Mouse (Mus musculus) limb, embryonic 11.5 days (tissue): ENCODE data around the gene Mef2c. TPM values are rescaled to one million over a fixed set of nuclear protein-coding genes. Genes with fewer than 3 reads are reported as not detected.

Experiments used
- ATAC-seq: fragments of 200-750 bp; cut with Nextera tagmentation; 2 replicates; pipeline ENCODE4 v1.8.0; 2017; ENCODE audit warnings: low read depth; ENCODE audit not compliant: insufficient number of reproducible peaks, low FRiP score, low TSS enrichment
- DNase-seq: peaks from one replicate; pipeline ENCODE4 v3.0.0-alpha.2; 2015; ENCODE audit warnings: low spot score
- H3K27ac ChIP-seq: fragments of 300-500 bp; sonication (generic); replicated peaks from 2 replicates; pipeline ENCODE4 v1.5.1; 2014; ENCODE audit warnings: low read depth, mild to moderate bottlenecking, low read length
- H3K27me3 ChIP-seq: fragments of 300-500 bp; sonication (generic); 2 replicates; pipeline ENCODE4 v1.6.1; 2014; ENCODE audit warnings: mild to moderate bottlenecking, low read length, mixed read lengths; ENCODE audit not compliant: control insufficient read depth, insufficient read depth
- H3K36me3 ChIP-seq: fragments of 300-500 bp; sonication (generic); 2 replicates; pipeline ENCODE4 v1.6.1; 2014; ENCODE audit warnings: mild to moderate bottlenecking, low read length, moderate library complexity, mixed read lengths; ENCODE audit not compliant: control insufficient read depth, insufficient read depth
- H3K4me1 ChIP-seq: fragments of 300-500 bp; sonication (generic); 2 replicates; pipeline ENCODE4 v1.6.1; 2014; ENCODE audit warnings: low read length, mixed read lengths; ENCODE audit not compliant: control insufficient read depth, insufficient read depth
- H3K4me2 ChIP-seq: fragments of 300-500 bp; sonication (generic); 2 replicates; pipeline ENCODE4 v1.6.1; 2014; ENCODE audit warnings: low read depth, mild to moderate bottlenecking, moderate library complexity; ENCODE audit not compliant: severe bottlenecking
- H3K4me3 ChIP-seq: fragments of 300-500 bp; sonication (generic); 2 replicates; pipeline ENCODE4 v1.5.1; 2014; ENCODE audit warnings: low read depth, low read length
- H3K9ac ChIP-seq: fragments of 300-500 bp; sonication (generic); 2 replicates; pipeline ENCODE4 v1.6.1; 2014; ENCODE audit warnings: mild to moderate bottlenecking, low read length
- H3K9me3 ChIP-seq: fragments of 300-500 bp; sonication (generic); 2 replicates; pipeline ENCODE4 v1.6.1; 2016; ENCODE audit warnings: low read length; ENCODE audit not compliant: control insufficient read depth
- WGBS: fragments of 180-500 bp; shearing (Covaris S2); extraction: QIAGEN DNeasy Blood & Tissue Kit; methylation state at CpG from one replicate; pipeline ENCODE4 v1.1.7; 2014; 5-methylcytosine and 5-hydroxymethylcytosine counted together
- polyA plus RNA-seq: library from polyadenylated mRNA; unstranded; fragments of >200 nt; fragmentation: Nextera tagmentation; extraction: Ambion mirVana; gene quantifications from 2 replicates; pipeline ENCODE4 v1.2.1, GENCODE M21; 2014

Gene Mef2c
- polyA plus RNA-seq, 1 experiment from 2014 or later = 27.8 TPM

DNA sequence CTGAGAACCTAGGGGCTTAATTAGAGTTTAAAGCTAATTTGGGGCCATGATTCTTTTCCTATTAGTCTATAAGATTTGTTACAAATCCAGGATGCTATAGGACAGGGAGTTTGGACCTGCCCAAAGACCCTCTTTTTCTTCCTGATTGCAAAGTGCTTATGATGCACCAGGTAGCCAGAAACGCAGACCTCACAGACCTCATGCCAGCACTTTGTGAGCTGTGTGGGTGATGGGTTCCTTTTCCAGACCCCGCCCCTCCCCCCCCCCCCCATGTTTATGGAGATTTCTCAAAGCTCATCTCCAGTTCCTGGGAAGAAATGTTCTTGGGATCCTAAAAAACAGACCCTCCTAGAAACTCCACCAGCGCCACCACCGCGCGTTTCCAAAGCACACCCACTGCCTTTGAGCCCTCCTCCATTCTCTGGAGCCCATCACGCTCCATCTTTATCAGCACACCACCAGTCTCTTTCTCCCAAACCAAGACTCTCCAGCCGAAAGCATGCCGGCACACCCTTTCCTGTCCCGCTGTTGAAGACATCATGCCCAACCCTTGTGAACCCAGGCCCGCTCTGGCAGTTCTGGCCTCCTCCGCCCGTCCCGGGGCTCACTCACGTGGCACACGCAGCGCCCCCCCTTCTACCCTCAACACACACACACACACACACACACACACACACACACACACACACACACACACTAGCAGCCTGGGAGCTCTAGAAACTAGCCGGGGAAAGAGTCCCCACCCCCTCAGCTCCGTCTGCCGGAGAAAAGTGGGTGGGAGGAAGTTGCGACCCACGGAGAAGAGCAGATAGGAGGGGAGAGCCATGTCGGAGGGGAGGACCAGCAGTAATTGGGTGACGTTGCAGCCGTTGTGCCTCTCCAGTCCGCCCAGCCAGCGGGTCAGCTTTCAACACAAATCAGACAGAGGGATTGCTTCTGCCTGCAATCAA, 14.1 kb downstream of the Mef2c start:
- ATAC-seq (peak; percentile 89), DNase-seq (peak; percentile 76)
- Histone ChIP-seq H3K27me3 (no peaks in the 10 kb centered on the region), H3K36me3 (no peaks in the 10 kb centered on the region), H3K4me2 (peak overlapping the region; percentile 64), H3K4me1 (no peaks in the 10 kb centered on the region), H3K4me3 (peak overlapping the region; percentile 40), H3K9ac (peak overlapping the region; percentile 70), H3K9me3 (no peaks in the 10 kb centered on the region), H3K27ac (peak overlapping the region; percentile 47; the same call in 1 of the 2 replicates)
- 0% methylated on average over 27 of the region's 27 CpGs for WGBS

DNA sequence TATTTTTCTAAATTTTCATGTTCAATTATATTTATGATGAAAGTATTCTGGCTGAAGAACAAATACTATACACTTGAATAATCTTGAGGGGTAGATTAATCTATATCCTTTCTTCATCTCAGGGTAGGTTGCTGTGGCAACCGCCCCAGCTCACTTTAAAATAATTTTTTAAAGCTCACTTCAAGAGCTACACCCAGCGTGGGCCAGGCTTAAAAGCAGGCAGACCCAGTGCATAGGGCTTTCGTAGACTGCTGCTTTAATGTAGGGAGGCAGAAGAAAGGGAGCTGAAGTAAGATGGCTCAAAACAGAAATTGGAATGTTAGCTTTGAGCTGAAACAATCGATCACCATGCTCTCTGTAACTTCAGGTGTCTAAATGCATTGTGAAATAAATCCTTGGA, 17.0 kb downstream of the Mef2c start:
- ATAC-seq (no peak), DNase-seq (no peak)
- no peaks in the 10 kb centered on the region for H3K9me3 ChIP-seq
- no peaks in the 10 kb centered on the region for H3K4me1 ChIP-seq
- no peak overlapping the region for H3K4me2 ChIP-seq
- WGBS = 69% methylated on average over 4 of the region's 4 CpGs
- H3K27ac ChIP-seq = no peak overlapping the region
- H3K9ac ChIP-seq = no peak overlapping the region
- no peak overlapping the region for H3K4me3 ChIP-seq
- no peaks in the 10 kb centered on the region for H3K27me3 ChIP-seq
- H3K36me3 ChIP-seq = no peaks in the 10 kb centered on the region

DNA sequence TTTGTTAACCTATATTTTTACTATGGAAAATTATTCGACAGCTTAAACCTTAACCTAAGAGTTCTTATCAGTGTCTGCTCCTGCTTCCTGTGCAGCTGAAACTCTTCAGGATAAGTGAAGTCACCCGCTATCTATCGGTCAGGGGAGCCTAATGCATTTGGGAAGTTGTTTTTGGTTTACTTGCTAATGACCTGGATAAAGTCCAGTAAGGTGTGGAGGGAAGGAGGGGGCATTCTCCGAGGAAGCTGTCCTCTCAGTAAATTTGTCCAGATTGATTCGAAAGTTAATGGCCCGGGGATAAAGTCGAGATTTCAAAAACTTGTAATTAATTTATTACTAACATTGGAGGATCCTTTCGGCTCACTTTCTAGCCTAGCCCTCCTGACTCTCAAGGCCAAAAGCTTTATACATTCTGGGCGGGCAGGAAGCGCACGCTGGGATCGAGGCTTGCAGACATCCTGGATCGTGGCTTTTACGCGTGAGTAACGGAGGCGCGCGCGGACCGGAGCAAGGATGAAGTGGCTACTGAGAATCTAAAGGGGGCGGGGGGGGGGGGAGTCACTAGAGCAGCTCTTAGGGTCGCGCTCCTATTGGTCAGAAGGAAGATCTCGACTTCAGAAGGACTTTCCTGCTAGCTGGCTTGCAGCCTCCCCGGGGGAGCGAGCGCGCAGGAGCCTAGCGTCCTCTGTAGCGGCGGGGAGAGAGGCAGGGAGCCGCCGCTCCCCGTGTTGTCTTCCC, 19.6 kb downstream of the Mef2c start:
- Histone ChIP-seq H3K27me3 (no peaks in the 10 kb centered on the region), H3K4me2 (peak overlapping the region; percentile 83), H3K4me1 (no peaks in the 10 kb centered on the region), H3K4me3 (peak overlapping the region; percentile 61), H3K36me3 (no peaks in the 10 kb centered on the region), H3K9ac (no peak overlapping the region), H3K27ac (no peak overlapping the region), H3K9me3 (no peaks in the 10 kb centered on the region)
- WGBS = 2% methylated on average over 33 of the region's 35 CpGs
- DNase-seq = peak; percentile 68
- ATAC-seq = peak; percentile 77

DNA sequence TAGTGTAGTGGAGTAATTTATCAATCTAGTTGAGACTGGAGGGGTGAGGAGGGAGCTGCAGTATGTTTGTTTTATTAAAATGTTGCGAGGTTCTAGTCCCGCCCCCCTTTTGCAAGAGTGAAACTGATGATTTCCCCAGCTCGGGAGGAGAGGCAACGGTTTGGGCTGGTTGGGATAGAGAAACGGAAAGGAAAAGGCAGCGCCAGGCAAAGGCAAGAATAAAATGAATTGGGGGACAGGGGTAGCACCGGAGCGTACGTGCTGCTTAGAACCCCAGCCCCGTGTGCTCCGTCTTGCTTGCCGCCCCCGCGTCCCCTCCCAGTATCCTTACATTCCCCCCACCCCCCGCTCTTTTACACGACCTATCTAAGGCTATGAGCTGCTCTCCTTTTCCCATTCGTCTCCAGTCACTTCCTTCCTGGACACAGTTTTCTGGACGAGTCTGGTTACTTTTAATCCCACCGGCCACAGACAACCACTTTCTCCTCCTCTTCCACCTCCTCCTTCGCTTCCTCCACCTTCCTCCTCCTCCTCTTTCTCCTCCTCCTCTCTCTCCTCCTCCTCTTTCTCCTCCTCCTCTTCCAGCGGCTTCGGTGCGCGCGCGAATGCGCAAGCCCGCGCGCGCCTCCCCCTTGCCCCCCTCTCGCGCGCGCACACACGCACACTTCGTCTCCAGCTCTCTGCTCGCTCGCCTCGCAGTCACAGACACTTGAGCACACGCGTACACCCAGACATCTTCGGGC, 20.5 kb downstream of the Mef2c start:
- H3K27me3 ChIP-seq = no peaks in the 10 kb centered on the region
- H3K4me3 ChIP-seq = peak overlapping the region; percentile 61
- no peaks in the 10 kb centered on the region for H3K4me1 ChIP-seq
- no peaks in the 10 kb centered on the region for H3K9me3 ChIP-seq
- ATAC-seq (peak; percentile 67), DNase-seq (peak; percentile 78)
- H3K27ac ChIP-seq = no peak overlapping the region
- peak overlapping the region; percentile 83 for H3K4me2 ChIP-seq
- peak overlapping the region; percentile 55 for H3K9ac ChIP-seq
- no peaks in the 10 kb centered on the region for H3K36me3 ChIP-seq
- WGBS = under 1% methylated on average over 43 of the region's 43 CpGs

DNA sequence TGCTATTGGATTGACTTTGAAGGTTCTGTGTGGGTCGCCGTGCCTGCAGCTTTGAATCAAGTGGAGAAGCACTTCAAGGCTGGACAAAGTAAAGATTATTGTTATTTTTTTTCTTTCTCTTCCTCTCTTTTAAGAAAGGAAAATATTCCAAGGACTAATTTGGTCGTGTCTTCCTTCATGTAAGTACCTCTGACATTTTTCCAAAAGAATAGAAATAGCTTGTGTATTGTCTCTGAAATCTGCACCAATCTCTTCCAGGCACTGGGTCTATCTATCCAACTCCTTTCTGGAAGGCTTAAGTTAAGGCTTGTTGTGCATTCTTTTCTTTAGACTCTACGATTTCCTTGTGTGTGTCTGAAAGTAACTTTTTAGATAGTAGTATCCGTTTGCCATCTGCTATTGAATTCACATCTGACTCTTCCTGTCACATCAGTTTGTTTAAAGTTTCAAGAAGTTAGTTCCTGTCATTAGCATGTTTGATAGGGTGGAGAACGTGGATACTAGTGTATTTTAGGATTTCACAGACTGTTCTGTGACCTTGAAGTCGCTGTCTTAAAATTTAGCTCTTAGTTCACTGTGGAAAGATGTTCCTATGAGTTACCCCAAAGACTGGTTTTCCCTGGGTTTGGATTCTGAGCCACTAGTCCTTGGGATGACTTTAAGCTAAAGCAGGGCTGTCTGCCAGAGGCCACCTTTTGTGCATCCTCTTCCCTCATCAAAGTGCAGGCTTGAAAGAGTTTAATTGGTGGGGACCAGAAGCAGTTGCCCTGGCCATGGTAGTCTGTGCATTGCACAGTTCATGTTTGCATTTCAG, 21.3 kb downstream of the Mef2c start:
- Histone ChIP-seq H3K4me1 (no peaks in the 10 kb centered on the region), H3K9me3 (no peaks in the 10 kb centered on the region), H3K27ac (no peak overlapping the region), H3K36me3 (no peaks in the 10 kb centered on the region), H3K4me3 (peak overlapping the region; percentile 61), H3K4me2 (peak overlapping the region; percentile 83), H3K27me3 (no peaks in the 10 kb centered on the region), H3K9ac (peak overlapping the region; percentile 55)
- DNase-seq = no peak
- ATAC-seq = no peak
- WGBS = 17% methylated on average over 7 of the region's 7 CpGs

DNA sequence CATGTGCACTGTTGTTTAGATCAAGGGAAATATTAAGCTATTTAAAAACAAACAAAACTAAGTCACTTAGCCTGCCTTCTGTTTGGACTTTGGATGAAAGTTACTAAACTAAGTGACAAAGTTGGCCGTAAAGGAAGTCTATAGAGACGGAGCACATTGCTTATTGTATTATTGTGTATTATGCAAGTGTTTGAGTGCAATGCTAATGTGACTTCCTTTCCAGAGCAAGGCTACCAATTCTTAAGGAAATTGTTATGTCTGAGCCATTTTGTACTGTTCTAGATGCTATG, 21.8 kb downstream of the Mef2c start:
- Histone ChIP-seq H3K9ac (no peak overlapping the region), H3K4me2 (peak overlapping the region; percentile 83; the same call in 1 of the 2 replicates)

DNA sequence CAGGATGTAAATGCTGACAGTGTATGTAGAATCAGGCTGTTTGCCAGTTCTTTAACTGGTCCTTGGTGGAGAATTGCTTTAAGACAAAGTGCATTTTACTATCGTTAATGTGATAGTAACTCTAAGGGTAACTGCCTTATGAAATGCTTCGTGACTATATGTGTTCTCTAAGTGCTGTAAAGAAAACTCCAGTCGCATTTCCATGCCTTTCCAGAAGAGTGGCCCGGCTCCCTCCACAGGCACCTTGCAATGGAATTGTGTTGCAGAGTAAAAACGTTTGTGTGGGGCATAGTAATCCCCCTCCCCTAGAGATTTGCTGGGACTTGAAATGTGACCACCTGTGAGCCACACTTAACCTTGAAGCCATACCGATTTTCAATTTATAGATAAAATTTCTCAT, 22.2 kb downstream of the Mef2c start:
- 50% methylated on average over 6 of the region's 6 CpGs for WGBS
- H3K4me2 ChIP-seq = peak overlapping the region; percentile 83; the same call in 1 of the 2 replicates
- no peaks in the 10 kb centered on the region for H3K27me3 ChIP-seq
- H3K36me3 ChIP-seq = no peaks in the 10 kb centered on the region
- H3K4me3 ChIP-seq = peak overlapping the region; percentile 8; the same call in 1 of the 2 replicates
- no peak for ATAC-seq
- no peak for DNase-seq
- no peaks in the 10 kb centered on the region for H3K4me1 ChIP-seq
- H3K9ac ChIP-seq = no peak overlapping the region
- H3K9me3 ChIP-seq = no peaks in the 10 kb centered on the region
- H3K27ac ChIP-seq = no peak overlapping the region

More for the DNA sequence above, 21.8 kb downstream of the Mef2c start:
- Histone ChIP-seq H3K27ac (no peak overlapping the region), H3K4me1 (no peaks in the 10 kb centered on the region), H3K27me3 (no peaks in the 10 kb centered on the region), H3K36me3 (no peaks in the 10 kb centered on the region), H3K9me3 (no peaks in the 10 kb centered on the region), H3K4me3 (peak overlapping the region; percentile 8; the same call in 1 of the 2 replicates)
- no peak for ATAC-seq
- DNase-seq = no peak
- 67% methylated on average over 2 of the region's 2 CpGs for WGBS
